Mouse (Mus musculus): Measurements from ENCODE around the gene Frrs1.
"Not testable (repeated sequence)": the region's sequence is repeated elsewhere in the genome, so short reads cannot be mapped to it uniquely, and the experiment has no call there.

Frrs1 gene

DNA sequence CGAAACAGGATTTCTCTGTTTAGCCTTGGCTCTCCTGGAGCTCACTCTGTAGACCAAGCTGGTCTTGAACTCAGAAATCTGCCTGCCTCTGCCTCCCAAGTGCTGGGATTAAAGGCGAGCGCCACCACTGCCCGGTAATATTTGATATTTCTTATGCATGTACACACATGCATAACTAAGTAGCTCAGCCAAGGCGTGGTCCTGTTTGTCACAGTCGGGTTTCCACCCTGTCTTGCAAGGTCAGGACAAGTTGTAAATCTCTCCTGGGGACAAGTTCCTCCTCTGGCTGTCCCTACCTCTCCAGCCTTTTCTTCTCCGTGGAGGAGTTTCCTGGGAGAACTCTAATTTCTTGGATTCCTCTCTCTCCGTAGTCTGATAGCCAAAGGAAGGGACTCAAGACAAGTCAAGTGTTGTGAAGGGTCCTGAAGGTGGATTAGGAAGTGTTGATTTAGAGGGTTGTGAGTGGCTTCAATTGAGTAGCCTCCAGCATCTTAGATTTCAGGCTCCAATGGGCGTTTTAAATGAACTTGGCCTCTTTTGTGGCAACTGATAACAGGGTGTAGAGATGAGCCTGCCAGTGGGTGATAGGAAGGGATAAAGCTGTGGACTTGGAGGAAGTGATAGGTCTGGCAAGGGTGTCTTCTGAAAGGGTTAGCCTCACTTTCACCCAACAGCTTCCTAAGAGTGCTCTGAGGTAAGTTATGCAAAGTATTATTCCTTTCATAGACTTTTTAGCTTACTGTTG, at the start of gene Frrs1:
TSS of gene Frrs1 (plus strand) at position 524 of the 745 bp plus-strand sequence.
- DNase-seq (ENCODE audit: low read depth, low spot score): no peak

DNA sequence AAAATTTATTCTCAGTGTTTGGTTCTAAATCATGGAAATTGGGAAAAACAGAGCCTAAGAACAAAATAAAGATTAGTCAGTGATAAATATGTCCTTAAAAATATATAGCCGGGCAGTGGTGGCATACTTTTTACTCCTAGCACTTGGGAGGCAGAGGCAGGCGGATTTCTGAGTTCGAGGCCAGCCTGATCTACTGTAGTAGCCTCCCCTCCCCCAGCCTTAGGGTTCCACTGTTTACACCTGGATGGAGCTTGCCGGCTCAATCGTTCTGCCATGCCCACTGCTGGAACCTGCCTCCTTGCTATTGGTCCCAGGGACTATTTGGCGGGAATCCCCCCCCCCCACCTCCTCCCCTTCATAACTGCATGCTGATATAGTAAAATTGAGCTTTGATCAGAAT, 48.9 kb upstream of the Frrs1 start:
- DNase-seq (ENCODE audit: low read depth, low spot score): not testable (repeated sequence)

DNA sequence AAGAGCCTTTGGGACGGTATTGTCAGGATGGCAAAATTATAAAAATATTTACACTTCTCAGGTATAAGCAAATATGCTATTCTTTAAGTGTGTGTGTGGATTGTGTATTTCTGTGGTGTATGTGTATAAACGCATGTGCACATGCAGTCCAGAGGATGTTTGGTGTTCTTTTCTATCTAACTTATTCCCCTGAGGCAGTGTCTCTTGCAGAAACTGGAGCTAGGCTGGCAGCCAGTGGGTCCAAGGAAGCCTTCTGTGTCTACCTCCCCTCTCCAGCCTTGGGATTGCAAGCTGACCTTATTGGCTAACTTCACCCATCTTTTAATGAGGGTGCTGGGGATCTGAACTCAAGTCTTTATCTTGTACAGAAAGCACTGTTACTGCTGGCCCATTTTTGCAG, 46.3 kb upstream of the Frrs1 start:
- no peak for DNase-seq (ENCODE audit: low read depth, low spot score)

DNA sequence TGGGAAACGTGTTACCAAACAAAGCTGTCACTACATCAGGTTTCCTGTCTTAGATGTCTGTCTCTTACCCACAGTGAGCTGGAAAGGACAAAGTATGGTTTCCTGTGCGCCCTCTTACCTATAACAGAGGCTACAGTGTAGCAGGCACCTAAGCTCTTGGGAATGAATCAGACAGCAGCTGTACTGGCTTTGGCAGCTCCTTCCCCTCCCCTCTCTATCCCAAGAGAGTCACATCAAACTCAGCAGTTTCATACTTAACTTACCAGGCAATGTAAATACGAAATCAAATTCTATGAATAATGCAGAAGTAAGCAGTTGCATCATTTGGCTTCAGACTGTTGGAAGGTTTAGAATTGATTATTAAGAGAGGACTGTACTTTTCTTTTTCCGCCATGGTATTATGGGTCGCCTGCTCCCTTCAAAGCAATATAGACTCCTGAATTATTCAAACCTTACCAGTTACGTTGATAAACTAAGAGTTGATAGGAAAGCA, 43.9 kb upstream of the Frrs1 start:
- DNase-seq (ENCODE audit: low read depth, low spot score): no peak

GRCm38 (mm10) chr3:116815916-116816315, 43.3 kb upstream of the Frrs1 start:
- no peak for DNase-seq (ENCODE audit: low read depth, low spot score)

- DNase-seq (ENCODE audit: low read depth, low spot score): no peak
Observed at GRCm38 (mm10) chr3:116816674-116817215, 42.5 kb upstream of the Frrs1 start.

GRCm38 (mm10) chr3:116817231-116817630, 42.0 kb upstream of the Frrs1 start:
- DNase-seq (ENCODE audit: low read depth, low spot score): no peak

- DNase-seq (ENCODE audit: low read depth, low spot score): no peak
Observed at GRCm38 (mm10) chr3:116826471-116827215, 32.6 kb upstream of the Frrs1 start.

DNA sequence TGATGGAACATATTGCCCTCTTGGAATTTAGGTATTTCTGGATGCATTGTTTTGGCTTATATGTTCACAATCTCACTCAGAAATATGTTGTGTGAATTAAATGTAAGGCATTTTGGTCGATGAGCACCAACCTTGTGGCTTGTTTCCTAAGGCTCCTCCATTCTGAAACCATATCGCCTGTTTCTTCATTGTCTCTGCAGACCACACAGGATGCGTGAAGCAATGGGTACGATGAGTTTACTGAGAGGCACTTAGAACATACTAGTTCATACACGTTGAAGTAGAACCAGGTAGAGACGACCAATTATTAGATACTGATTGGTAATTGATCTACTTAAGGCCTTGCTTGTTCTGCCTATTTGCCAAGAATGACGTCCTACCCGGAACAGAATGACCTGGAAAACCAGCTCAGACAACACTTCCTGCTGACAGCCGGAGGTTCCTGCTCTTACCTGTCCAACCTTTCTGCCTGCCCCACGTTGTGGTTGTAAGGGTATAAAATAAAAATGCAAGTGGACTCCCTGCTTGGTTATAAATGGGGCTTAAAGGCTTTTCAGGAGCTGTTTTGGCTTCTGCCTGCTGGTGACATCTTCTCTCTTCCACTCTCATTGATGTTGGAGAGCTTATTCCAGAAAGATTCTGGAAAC, 29.9 kb upstream of the Frrs1 start:
- no peak for DNase-seq (ENCODE audit: low read depth, low spot score)

- DNase-seq (ENCODE audit: low read depth, low spot score): no peak
Observed at GRCm38 (mm10) chr3:116831324-116831723, 27.9 kb upstream of the Frrs1 start.

- no peak for DNase-seq (ENCODE audit: low read depth, low spot score)
Observed at GRCm38 (mm10) chr3:116832526-116833310, 26.5 kb upstream of the Frrs1 start.

DNA sequence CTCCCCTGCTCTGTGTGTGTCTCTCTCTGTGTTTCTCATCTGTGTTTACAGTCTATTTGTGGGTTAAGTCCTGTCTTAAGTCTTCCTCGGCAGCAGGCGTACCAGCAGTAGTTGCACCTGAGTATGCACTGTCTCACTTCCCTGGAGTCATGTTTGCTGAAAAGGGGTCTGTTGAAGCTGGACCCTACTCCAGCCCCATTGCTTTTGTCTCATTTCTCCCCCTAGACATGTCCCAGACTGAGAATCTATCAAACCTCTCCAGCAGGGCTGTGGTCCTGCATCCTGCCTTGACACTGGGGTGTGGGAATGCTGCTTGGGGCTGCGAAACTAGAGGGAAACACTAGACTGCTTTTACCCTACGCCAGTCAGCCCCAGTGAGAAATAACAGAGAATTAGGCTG, 25.8 kb upstream of the Frrs1 start:
- DNase-seq (ENCODE audit: low read depth, low spot score): no peak

GRCm38 (mm10) chr3:116834241-116834640, 25.0 kb upstream of the Frrs1 start:
- DNase-seq (ENCODE audit: low read depth, low spot score): no peak

DNA sequence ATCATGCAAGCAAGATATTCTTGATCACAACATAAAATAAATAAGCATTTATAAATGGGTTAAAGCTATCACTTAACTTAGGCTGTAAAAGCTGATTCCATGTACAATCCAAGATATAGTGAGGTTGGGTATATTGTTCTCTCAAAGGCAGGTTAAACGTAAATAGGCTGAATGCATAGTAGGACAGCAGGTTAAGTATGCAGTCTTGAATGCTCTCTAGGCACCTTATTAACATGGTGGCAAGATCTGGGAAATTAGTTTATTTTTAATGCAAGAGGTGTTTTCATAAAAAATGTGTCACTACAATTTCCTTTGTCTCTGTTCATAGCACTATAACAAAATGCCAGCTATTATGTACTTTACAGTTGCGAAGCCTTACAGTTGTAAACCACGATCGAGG, 23.9 kb upstream of the Frrs1 start:
- DNase-seq (ENCODE audit: low read depth, low spot score): no peak

- peak; percentile 94 for DNase-seq (ENCODE audit: low read depth, low spot score)
Observed at GRCm38 (mm10) chr3:116835770-116836680, 23.2 kb upstream of the Frrs1 start.

GRCm38 (mm10) chr3:116836681-116837475, 22.4 kb upstream of the Frrs1 start:
- DNase-seq (ENCODE audit: low read depth, low spot score): no peak

DNA sequence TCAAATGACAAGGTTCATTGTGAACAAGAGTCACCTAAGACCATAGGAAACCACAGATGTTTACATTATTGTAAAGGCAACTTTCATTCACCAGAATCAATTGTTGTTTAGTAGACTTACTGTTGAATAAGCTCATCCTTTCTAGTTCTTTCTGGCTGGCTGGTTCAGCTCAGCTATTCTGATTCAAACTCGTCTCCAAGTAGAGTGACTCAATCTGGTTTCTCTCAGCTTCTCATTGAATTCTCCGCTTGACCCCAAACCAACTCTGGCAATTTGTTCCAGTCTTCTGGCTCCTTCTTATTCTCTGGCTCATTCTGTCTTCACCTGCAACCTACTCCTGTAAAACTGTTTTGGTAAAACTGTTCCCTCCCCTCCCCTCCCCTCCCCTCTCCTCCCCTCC, 18.0 kb upstream of the Frrs1 start:
- no peak for DNase-seq (ENCODE audit: low read depth, low spot score)

- no peak for DNase-seq (ENCODE audit: low read depth, low spot score)
Observed at GRCm38 (mm10) chr3:116844880-116845579, 14.2 kb upstream of the Frrs1 start.

GRCm38 (mm10) chr3:116846084-116846483, 13.2 kb upstream of the Frrs1 start:
- no peak for DNase-seq (ENCODE audit: low read depth, low spot score)

Data from mesoderm, embryonic 11.5 days (tissue).